Mouse (Mus musculus) neural tube, embryonic 12.5 days (tissue): ENCODE measurements around the gene Slc22a14. TPM values are rescaled to one million over a fixed set of nuclear protein-coding genes. Genes with fewer than 3 reads are reported as not detected.

Source experiments
- ATAC-seq: fragments of 200-750 bp; cut with Nextera tagmentation; 2 replicates; pipeline ENCODE4 v1.8.0; 2017; ENCODE audit warnings: low read depth, mild to moderate bottlenecking, moderate TSS enrichment, moderate library complexity; ENCODE audit not compliant: low FRiP score
- H3K27ac ChIP-seq: fragments of 300-500 bp; sonication (generic); 2 replicates; pipeline ENCODE4 v1.5.1; 2016
- H3K27me3 ChIP-seq: fragments of 300-500 bp; sonication (generic); replicated peaks from 2 replicates; pipeline ENCODE4 v1.6.1; 2016; ENCODE audit warnings: mild to moderate bottlenecking
- H3K36me3 ChIP-seq: fragments of 300-500 bp; sonication (generic); 2 replicates; pipeline ENCODE4 v1.6.1; 2016; ENCODE audit warnings: mild to moderate bottlenecking
- H3K4me1 ChIP-seq: fragments of 300-500 bp; sonication (generic); 2 replicates; pipeline ENCODE4 v1.6.1; 2016
- H3K4me2 ChIP-seq: fragments of 300-500 bp; sonication (generic); replicated peaks from 2 replicates; pipeline ENCODE4 v1.6.1; 2016; ENCODE audit warnings: mild to moderate bottlenecking
- H3K4me3 ChIP-seq: fragments of 300-500 bp; sonication (generic); 2 replicates; pipeline ENCODE4 v1.5.1; 2016
- H3K9ac ChIP-seq: fragments of 300-500 bp; sonication (generic); 2 replicates; pipeline ENCODE4 v1.6.1; 2016; ENCODE audit warnings: mild to moderate bottlenecking
- H3K9me3 ChIP-seq: fragments of 300-500 bp; sonication (generic); 2 replicates; pipeline ENCODE4 v1.6.1; 2016; ENCODE audit warnings: mild to moderate bottlenecking
- WGBS: fragments of 180-500 bp; shearing (Covaris S2); methylation state at CpG from one replicate; pipeline ENCODE4 v1.1.7; 2016; 5-methylcytosine and 5-hydroxymethylcytosine counted together
- polyA plus RNA-seq: library from polyadenylated mRNA; unstranded; fragments of >200 nt; fragmentation: Nextera tagmentation; extraction: Ambion mirVana; gene quantifications from 2 replicates; pipeline ENCODE4 v1.2.1, GENCODE M21; 2016

Gene Slc22a14
- polyA plus RNA-seq, 1 experiment from 2014 or later, result not detected

DNA sequence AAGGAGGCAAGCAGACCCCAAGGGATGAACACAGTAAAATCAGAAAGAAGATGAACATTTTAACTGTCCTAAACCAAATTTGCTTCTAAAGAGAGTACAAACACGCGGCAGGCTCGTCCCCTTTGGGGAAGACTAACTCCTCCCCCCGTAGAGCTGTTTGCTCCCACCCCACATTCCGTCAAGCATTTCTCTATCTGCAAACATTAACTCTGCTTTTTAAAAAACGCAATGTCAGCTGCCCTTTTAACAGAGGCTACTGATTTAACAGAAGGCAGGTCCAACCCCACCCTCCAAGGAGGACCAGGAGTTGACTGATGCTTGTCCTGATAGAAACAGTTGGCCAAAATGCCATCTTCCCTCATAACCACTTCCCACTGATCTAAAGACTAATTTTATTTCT, 11.4 kb downstream of the Slc22a14 start:
- H3K27ac ChIP-seq, result no peak overlapping the region
- no peaks in the 10 kb centered on the region for H3K9me3 ChIP-seq
- WGBS, result 82% methylated on average over 6 of the region's 6 CpGs
- no peak for ATAC-seq
- no peak overlapping the region for H3K9ac ChIP-seq
- peaks cover 15% of the 10 kb centered on the region for H3K36me3 ChIP-seq
- 0 out of 2 replicates have a peak, but pooled peaks cover 3% of the 10 kb centered on the region for H3K4me1 ChIP-seq
- H3K4me2 ChIP-seq, result no peak overlapping the region
- H3K27me3 ChIP-seq, result 0 out of 2 replicates have a peak, but pooled peaks cover 2% of the 10 kb centered on the region
- H3K4me3 ChIP-seq, result no peak overlapping the region

GRCm38 (mm10) chr9:119352060-119352459, 13.3 kb downstream of the Slc22a14 start:
- Histone ChIP-seq H3K4me3 (no peak overlapping the region), H3K4me2 (no peak overlapping the region), H3K27me3 (no peaks in the 10 kb centered on the region), H3K4me1 (no peaks in the 10 kb centered on the region), H3K36me3 (peaks cover 29% of the 10 kb centered on the region), H3K9ac (no peak overlapping the region), H3K9me3 (no peaks in the 10 kb centered on the region), H3K27ac (no peak overlapping the region)
- peak; percentile 61; the same call in 1 of the 2 replicates for ATAC-seq
- 23% methylated on average over 4 of the region's 4 CpGs for WGBS

- whole genome bisulfite sequencing, result 89% methylated on average over 10 of the region's 10 CpGs
- no peaks in the 10 kb centered on the region for H3K9me3 ChIP-seq
- H3K4me3 ChIP-seq, result no peak overlapping the region
- H3K9ac ChIP-seq, result no peak overlapping the region
- no peaks in the 10 kb centered on the region for H3K4me1 ChIP-seq
- H3K36me3 ChIP-seq, result peaks cover 38% of the 10 kb centered on the region
- no peak overlapping the region for H3K4me2 ChIP-seq
- H3K27me3 ChIP-seq, result no peaks in the 10 kb centered on the region
- no peak overlapping the region for H3K27ac ChIP-seq
- no peak for ATAC-seq
Observed at GRCm38 (mm10) chr9:119350947-119351705, 14.2 kb downstream of the Slc22a14 start.

GRCm38 (mm10) chr9:119350531-119350930, 14.8 kb downstream of the Slc22a14 start:
- no peak overlapping the region for H3K9ac ChIP-seq
- H3K4me3 ChIP-seq, result no peak overlapping the region
- no peak for ATAC-seq
- 93% methylated on average over 3 of the region's 3 CpGs for whole genome bisulfite sequencing
- H3K4me1 ChIP-seq, result no peaks in the 10 kb centered on the region
- H3K27ac ChIP-seq, result no peak overlapping the region
- no peaks in the 10 kb centered on the region for H3K9me3 ChIP-seq
- peaks cover 44% of the 10 kb centered on the region for H3K36me3 ChIP-seq
- no peaks in the 10 kb centered on the region for H3K27me3 ChIP-seq
- H3K4me2 ChIP-seq, result no peak overlapping the region

DNA sequence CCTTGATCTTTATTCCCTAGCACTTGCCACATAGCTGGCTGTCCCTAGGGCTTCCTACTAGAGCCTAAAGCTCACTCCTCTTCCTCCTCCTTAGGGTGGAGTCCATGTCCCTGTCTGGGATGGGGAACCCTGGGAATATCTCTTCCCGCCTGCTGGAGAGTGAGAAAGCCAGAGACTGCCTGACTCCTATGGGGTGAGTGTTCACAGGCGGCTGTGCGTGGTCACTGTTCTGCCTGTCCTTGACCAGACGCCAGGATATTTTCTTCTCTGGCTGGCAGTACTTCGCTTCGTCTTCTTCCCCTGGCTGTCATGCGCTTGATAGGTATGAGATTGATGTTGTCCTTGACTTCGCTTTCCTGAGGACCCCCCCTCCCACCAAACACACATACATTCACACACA, 19.0 kb downstream of the Slc22a14 start:
- WGBS, result 91% methylated on average over 8 of the region's 8 CpGs
- H3K9ac ChIP-seq, result no peak overlapping the region

GRCm38 (mm10) chr9:119342728-119343127, 22.6 kb downstream of the Slc22a14 start:
- no peaks in the 10 kb centered on the region for H3K9me3 ChIP-seq
- no peak overlapping the region for H3K27ac ChIP-seq
- peak overlapping the region; percentile 63; the same call in 1 of the 2 replicates for H3K4me2 ChIP-seq
- peaks cover 22% of the 10 kb centered on the region for H3K4me1 ChIP-seq
- H3K27me3 ChIP-seq, result 0 out of 2 replicates have a peak, but pooled peaks cover 4% of the 10 kb centered on the region
- peaks cover 43% of the 10 kb centered on the region for H3K36me3 ChIP-seq
- ATAC-seq, result no peak
- WGBS, result 92% methylated on average over 7 of the region's 7 CpGs
- no peak overlapping the region for H3K9ac ChIP-seq
- no peak overlapping the region for H3K4me3 ChIP-seq

More for the DNA sequence above, 19.0 kb downstream of the Slc22a14 start:
- no peak overlapping the region for H3K27ac ChIP-seq
- H3K9me3 ChIP-seq, result no peaks in the 10 kb centered on the region
- no peak overlapping the region for H3K4me2 ChIP-seq
- H3K4me3 ChIP-seq, result no peak overlapping the region
- peaks cover 7% of the 10 kb centered on the region for H3K4me1 ChIP-seq
- no peak for ATAC-seq
- H3K27me3 ChIP-seq, result no peaks in the 10 kb centered on the region
- H3K36me3 ChIP-seq, result peaks cover 63% of the 10 kb centered on the region

GRCm38 (mm10) chr9:119340909-119341816, 24.2 kb downstream of the Slc22a14 start, which contains the start of gene Myd88:
Gene Myd88, minus strand, starts transcription at chr9:119341411.
- WGBS, result under 1% methylated on average over 68 of the region's 68 CpGs
- Histone ChIP-seq H3K9me3 (no peaks in the 10 kb centered on the region), H3K4me2 (peak within 1 kb of the TSS; percentile 63), H3K4me1 (peaks cover 22% of the 10 kb centered on the region), H3K27me3 (0 out of 2 replicates have a peak, but pooled peaks cover 4% of the 10 kb centered on the region), H3K9ac (peak within 1 kb of the TSS; percentile 87), H3K27ac (peak within 1 kb of the TSS; percentile 54), H3K4me3 (peak within 1 kb of the TSS; percentile 77), H3K36me3 (peaks cover 27% of the 10 kb centered on the region)
- ATAC-seq, result peak; percentile 98

DNA sequence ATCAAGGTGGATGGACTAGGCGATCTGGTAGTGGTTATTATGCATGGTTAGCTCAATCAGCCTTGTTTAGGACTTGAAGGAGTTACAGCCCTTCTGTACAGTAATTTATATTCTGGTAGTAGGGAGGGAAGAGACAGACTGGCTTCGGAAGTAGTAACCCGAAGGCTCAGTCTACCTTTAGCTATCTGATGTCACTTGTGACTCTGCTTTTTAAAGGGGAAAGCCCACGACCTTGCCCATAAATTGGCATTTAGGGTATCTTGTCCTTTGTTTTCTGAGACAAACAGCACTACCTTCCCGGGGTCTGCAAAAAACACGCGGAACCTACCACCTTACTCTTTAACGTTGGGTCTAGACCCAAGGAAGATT, 25.2 kb downstream of the Slc22a14 start:
- 5% methylated on average over 8 of the region's 8 CpGs for WGBS
- Histone ChIP-seq H3K4me2 (peak overlapping the region; percentile 63), H3K9ac (no peak overlapping the region), H3K27me3 (0 out of 2 replicates have a peak, but pooled peaks cover 4% of the 10 kb centered on the region), H3K9me3 (no peaks in the 10 kb centered on the region), H3K4me1 (peaks cover 22% of the 10 kb centered on the region), H3K27ac (no peak overlapping the region), H3K4me3 (peak overlapping the region; percentile 77), H3K36me3 (peaks cover 18% of the 10 kb centered on the region)
- no peak for ATAC-seq

DNA sequence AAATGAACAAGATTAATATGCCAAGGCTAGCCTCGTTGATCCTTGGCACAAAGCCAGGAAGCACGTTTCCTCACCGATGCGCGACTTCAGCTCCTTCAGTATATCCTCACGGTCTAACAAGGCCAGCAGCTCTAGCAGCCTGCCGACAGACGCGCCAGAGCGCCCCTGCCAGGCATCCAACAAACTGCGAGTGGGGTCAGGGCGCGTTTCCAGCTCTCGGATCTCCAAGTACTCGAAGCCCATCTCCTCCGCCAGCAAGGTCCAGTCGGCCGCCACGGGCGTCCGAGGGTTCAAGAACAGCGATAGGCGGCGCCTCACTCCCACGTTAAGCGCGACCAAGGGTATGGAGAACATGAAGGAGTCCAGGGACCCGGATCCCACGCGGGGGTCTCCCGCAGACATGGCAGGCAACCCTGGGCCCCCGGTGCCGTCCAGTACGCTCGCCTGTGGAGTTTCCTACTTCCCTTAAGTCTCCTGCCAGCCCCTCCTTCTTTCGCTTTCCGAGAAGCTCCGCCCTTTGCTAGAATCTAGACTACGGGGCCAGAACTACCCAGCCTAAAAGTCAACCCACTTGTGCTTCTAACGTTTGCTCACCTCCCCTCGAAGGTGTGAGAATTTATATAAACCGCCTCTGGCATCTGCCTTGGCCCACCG, 25.7 kb downstream of the Slc22a14 start, which contains the start of gene Acaa1a:
Acaa1a (plus strand) TSS at position 119 of the 654 bp plus-strand sequence.
- Histone ChIP-seq H3K27ac (no peak within 1 kb of the TSS), H3K27me3 (0 out of 2 replicates have a peak, but pooled peaks cover 4% of the 10 kb centered on the region), H3K9ac (peak within 1 kb of the TSS; percentile 87), H3K4me3 (peak within 1 kb of the TSS; percentile 77), H3K36me3 (peaks cover 12% of the 10 kb centered on the region), H3K4me2 (peak within 1 kb of the TSS; percentile 63), H3K4me1 (peaks cover 22% of the 10 kb centered on the region), H3K9me3 (no peaks in the 10 kb centered on the region)
- WGBS, result 2% methylated on average over 43 of the region's 43 CpGs
- no peak for ATAC-seq

- WGBS, result 42% methylated on average over 7 of the region's 7 CpGs
- Histone ChIP-seq H3K27ac (no peak overlapping the region), H3K4me3 (no peak overlapping the region), H3K36me3 (peaks cover 7% of the 10 kb centered on the region), H3K4me1 (peaks cover 22% of the 10 kb centered on the region), H3K9me3 (no peaks in the 10 kb centered on the region), H3K9ac (no peak overlapping the region), H3K27me3 (0 out of 2 replicates have a peak, but pooled peaks cover 4% of the 10 kb centered on the region), H3K4me2 (peak overlapping the region; percentile 63)
- no peak for ATAC-seq
Observed at GRCm38 (mm10) chr9:119339106-119339505, 26.2 kb downstream of the Slc22a14 start.

- WGBS, result 92% methylated on average over 3 of the region's 3 CpGs
- H3K4me2 ChIP-seq, result no peak overlapping the region
Observed at GRCm38 (mm10) chr9:119338350-119338749, 27.0 kb downstream of the Slc22a14 start.

More at GRCm38 (mm10) chr9:119338350-119338749, 27.0 kb downstream of the Slc22a14 start:
- peaks cover 4% of the 10 kb centered on the region for H3K36me3 ChIP-seq
- H3K9ac ChIP-seq, result no peak overlapping the region
- H3K9me3 ChIP-seq, result no peaks in the 10 kb centered on the region
- peaks cover 22% of the 10 kb centered on the region for H3K4me1 ChIP-seq
- no peak overlapping the region for H3K27ac ChIP-seq
- no peak overlapping the region for H3K4me3 ChIP-seq
- 0 out of 2 replicates have a peak, but pooled peaks cover 4% of the 10 kb centered on the region for H3K27me3 ChIP-seq
- ATAC-seq, result no peak
